Mouse (Mus musculus) inflammation-experienced regulatory T-cells (primary cell): Measurements from ENCODE around the gene Rgl2. TPM values are rescaled to one million over a fixed set of nuclear protein-coding genes. Genes with fewer than 3 reads are reported as not detected.

Experiments
- polyA plus RNA-seq, 2 experiments: library from polyadenylated mRNA; unstranded; fragments of 100-300 nt; shearing (Covaris generic); gene quantifications; one replicate each; pipeline ENCODE4 v1.2.1; 2017

The Rgl2 gene
- 100 to 1,000 TPM; 129 to 170 TPM for polyA plus RNA-seq

DNA sequence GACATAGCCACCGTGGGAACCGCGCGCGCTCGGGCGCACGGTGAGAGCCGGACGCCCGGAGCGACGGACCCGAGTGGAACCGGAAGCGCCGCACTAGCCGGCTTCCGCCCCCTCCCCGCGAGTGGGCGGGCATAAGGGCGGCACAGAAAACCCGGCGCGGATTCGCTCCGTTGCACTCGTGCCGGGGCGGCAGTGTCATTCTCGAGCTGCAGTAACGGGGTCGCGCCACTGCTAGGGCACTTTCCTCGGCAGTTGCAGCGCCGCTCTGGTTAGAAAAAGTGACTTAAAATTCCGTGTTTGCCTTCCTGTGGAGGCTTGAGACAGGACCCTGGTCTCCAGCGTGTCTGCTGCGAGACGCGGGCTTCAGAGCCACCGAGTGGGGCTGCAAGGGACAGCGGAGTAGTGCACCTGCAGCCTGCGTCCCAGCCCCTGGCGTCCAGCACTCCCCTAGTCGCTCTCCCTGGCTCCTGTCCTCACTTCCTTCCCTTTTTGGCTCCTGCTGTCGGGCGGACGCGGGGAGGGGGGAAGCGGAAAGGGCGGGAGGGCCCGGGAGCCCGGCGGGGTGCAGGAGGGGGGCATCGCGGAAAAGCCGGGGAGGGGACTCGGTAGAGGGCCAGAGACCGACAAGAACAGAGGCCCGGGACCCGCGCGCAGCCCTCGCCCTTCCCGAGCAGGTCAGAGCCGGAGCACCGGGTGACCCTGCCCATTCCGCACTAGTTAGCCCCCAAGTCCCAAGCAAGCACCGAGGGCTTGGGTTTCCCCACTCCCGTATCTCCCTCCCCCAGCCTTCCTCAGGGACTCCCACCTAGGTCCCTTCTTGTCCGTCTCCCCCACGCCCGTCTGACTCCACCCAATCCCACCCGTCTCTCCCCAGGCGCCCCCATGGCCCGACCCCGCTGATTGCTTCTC lies at the start of gene Rgl2:
TSS of gene Rgl2 (plus strand) at position 173 of the 909 bp plus-strand sequence.

DNA sequence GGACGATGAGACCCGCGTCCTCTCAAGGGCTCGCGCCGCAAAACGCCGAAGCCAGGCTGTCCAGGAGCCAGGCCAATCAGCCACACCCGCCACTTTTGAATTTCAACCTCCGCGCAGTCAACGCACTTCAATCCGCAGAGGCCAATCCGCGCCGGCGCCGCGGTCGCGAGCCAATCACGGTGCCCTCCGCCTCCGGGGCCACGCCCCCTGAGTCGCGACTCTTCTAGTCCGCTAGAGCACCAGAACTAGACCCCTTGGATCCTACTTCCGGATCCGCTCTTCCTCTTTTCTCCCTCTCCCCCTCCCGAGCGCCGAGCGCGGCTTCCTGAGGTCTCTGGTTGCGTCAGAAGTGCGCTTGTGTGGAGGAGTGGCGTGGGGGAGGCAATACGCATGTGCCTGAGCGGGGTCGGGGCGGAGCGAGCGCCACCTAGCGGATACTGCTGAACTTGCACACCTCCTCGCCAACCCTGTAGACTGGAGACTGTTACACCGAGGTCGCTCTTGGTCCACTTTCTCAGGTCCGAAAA lies 38.7 kb upstream of the Rgl2 start, which contains the start of gene Kifc1:
TSS of gene Kifc1 (minus strand) at position 129 of the 527 bp plus-strand sequence.

DNA sequence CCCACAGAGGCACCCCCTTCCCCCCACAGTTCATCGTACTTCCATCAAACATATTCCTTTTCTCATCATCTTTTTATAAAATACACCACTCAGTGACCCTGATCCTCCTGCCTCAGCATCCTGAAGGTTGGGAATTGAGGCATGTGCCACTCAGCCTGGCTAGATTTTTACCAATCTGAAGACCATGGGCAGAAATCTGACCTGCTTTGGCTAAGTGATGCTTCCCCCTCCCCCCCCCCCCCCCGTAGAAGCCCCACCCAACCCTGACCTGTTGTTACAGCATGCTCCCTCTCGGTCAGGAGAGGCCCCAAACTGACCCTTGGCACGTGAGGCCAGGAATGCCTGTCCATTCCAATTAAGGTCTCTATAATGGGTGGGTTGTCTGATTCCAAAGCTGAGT lies 24.5 kb upstream of the Rgl2 start, which contains the start of gene Platr17:
TSS of gene Platr17 (plus strand) at position 301 of the 400 bp plus-strand sequence.

GRCm38 (mm10) chr17:33909077-33909868 lies 20.1 kb upstream of the Rgl2 start, which contains the start of gene Daxx:
Gene Daxx, plus strand, starts transcription at chr17:33909414.

DNA sequence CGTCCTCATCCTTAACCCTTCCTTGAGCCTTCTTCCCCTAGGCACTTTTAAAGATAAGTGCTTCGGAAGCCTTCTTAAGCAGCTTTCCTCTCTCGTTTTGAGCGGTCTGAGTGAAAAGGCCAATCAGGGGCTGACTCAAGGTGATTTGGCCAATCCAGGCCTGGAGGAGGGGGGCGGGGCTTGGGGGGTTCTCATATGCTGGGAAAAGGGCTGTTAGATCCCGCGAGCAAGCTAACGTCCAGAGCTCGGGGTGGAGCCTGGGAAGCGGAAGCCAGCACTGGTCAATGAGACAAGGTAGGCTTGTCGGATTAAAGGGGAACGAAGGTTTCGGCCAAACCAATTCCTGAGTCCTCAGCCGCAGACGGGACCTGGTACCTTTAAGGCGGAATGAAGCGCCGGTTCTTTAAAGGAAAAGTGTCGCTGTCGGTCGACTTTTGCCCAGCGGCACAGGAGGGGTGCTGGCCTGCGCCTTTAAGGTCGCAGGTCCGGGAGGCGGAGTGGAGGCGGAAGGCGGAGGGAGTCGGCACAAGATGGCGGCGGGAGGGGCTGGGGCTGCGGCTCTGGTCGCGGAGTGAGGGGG lies 13.6 kb upstream of the Rgl2 start, which contains the start of the genes Tapbp and Zbtb22:
TSS of gene Tapbp (plus strand) at position 229 of the 580 bp plus-strand sequence.
TSS of gene Zbtb22 (plus strand) at position 234 of the 580 bp plus-strand sequence.

DNA sequence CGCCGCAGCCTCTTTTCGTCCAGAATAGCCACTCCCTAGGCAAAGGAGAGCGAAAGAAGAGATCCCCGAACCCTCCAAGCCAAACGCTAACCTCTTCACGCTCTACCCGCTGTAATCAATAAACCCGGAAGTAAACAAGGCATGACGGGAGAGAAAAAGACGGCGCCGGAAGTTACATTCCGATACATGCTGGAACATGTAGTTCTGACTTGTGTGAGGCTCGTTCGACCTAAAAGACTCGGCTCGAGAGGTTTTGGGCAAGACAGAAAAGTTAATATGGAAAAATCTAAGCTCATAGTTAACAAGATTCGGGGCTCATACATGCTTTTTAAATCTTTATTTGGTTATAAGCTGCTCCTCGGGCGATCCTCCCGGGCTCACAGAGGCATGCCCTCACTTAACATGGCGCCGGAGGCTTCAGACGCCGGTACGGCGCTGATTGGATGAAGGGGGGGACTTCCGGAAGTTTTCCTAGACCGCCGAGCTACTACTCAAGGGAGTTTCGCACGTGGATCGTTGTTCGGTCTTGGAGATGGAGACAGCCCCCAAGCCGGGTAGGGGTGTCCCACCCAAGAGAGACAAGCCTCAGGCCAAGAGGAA lies 11.0 kb downstream of the Rgl2 start, which contains the start of the genes Pfdn6 and Wdr46:
TSS of gene Pfdn6 (minus strand) at position 138 of the 600 bp plus-strand sequence.
TSS of gene Wdr46 (plus strand) at position 455 of the 600 bp plus-strand sequence.

DNA sequence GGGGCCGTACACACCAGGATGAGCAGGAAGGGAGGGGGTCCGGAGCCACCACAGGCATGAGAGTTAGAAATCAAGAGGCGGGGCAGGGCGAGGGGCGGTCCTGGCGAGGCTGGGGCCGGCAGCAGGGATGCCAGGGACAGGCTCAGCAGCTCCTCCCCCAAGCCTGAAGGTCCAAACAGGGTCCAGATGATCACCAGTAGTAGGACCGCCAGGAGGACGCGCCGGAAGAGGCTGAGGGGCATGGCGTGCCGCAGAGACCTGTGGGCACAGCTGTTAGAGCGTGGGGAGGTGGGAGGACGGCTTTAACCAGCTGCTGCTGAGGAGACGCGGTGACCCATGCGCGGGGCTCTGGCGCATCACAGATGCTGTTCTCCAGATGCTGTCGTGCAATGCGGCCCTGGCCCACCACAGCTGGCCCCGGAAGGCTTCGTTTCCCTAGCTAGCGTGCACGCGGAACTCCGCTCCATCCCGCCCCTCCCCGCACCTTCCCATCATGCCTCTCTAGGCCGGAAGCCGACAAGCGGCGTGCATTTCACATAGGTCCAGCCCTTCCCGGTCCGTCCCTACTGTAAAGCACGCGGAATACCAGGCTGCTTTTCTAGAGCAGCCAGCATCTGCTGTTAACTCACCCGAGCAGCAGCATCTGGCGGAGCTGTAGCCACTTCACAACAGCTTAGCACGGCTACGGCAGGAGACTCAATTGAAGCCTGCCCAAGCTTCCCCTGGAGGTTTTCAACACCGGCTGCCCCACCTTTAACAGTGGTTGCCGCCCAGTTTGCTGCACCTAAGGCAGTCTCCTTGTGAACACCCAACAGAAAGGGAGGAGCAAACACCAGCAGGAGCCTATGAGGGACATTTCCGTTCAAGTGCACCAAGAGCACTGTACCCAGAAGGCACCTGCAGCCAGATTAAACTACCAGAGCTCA lies 21.9 kb downstream of the Rgl2 start, which contains the start of gene B3galt4:
TSS of gene B3galt4 (minus strand) at position 468 of the 926 bp plus-strand sequence.

DNA sequence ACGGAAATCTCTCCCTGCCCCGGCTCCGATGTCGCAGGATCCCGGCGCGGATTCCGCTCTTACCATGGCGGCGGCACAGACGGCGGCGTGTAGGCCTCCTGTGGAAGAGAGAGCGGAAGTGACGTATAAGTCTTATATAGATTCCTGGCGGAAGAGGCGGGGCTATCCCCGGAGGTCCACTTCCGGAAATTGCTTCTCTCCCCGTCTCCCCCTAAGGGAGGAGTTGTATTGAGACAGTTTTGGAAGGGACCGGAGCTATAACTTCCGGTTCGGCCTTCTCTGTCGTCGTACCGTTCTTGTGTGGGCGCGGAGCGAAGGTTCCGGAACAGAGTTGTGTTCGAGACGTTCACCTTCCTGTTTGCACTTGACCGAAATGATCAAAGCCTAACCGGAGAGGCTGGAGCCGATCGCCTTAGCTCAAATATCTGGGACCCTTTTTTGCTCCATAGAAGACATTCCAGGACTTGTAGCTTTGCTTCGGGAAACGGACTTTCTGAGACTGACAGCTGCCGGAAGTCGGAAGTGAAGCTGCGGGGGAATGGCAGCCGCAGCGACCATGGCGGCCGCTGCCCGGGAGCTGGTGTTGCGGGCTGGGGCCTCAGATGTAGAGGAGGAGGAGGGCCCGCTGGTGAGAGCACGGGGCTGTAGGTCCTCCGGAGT lies 26.3 kb downstream of the Rgl2 start, which contains the start of the genes Vps52 and Rps18:
TSS of gene Vps52 (plus strand) at position 258 of the 660 bp plus-strand sequence.
TSS of gene Rps18 (minus strand) at position 447 of the 660 bp plus-strand sequence.

Other genes starting within 250 kb of the Rgl2 start
- gene Hnrnpm, start 242.7 kb upstream of the Rgl2 start, polyA plus RNA-seq: 100 to 1,000 TPM; 337 to 341 TPM
- 100 to 1,000 TPM in 1 of 2 experiments, 10 to 100 TPM in 1; 96.3 to 115 TPM for gene March2, start 210.9 kb upstream of the Rgl2 start, polyA plus RNA-seq
- 100 to 1,000 TPM; 270 to 275 TPM for gene Rab11b, start 169.0 kb upstream of the Rgl2 start, polyA plus RNA-seq
- gene Angptl4, start 147.7 kb upstream of the Rgl2 start, polyA plus RNA-seq: 1 to 10 TPM; 3.2 to 7.7 TPM
- 10 to 100 TPM in 1 of 2 experiments, 1 to 10 TPM in 1; 6.9 to 16.4 TPM for gene Kank3, start 119.0 kb upstream of the Rgl2 start, polyA plus RNA-seq
- gene Rps28, start 105.0 kb upstream of the Rgl2 start, polyA plus RNA-seq: 100 to 1,000 TPM; 768 to 791 TPM
- 100 to 1,000 TPM; 295 to 298 TPM for gene Ndufa7, start 105.0 kb upstream of the Rgl2 start, polyA plus RNA-seq
- gene Cd320, start 86.5 kb upstream of the Rgl2 start, polyA plus RNA-seq: 10 to 100 TPM; 12.7 to 26.5 TPM
- gene Gm7029, start 55.7 kb upstream of the Rgl2 start, polyA plus RNA-seq: not detected
- gene Kifc1, start 38.9 kb upstream of the Rgl2 start, polyA plus RNA-seq: 1 to 10 TPM; 5.4 to 5.9 TPM
- 1 to 10 TPM; 2.7 to 8.0 TPM for gene Platr17, start 24.4 kb upstream of the Rgl2 start, polyA plus RNA-seq
- gene Daxx, start 20.1 kb upstream of the Rgl2 start, polyA plus RNA-seq: 100 to 1,000 TPM in 1 of 2 experiments, 10 to 100 TPM in 1; 88.4 to 128 TPM
- gene Tapbp, start 13.6 kb upstream of the Rgl2 start, polyA plus RNA-seq: 100 to 1,000 TPM; 609 to 631 TPM
- gene Zbtb22, start 13.6 kb upstream of the Rgl2 start, polyA plus RNA-seq: 10 to 100 TPM; 19.7 to 30.0 TPM
- gene Pfdn6, start 10.8 kb downstream of the Rgl2 start, polyA plus RNA-seq: 100 to 1,000 TPM; 132 to 142 TPM
- 10 to 100 TPM; 59.2 to 75.0 TPM for gene Wdr46, start 11.1 kb downstream of the Rgl2 start, polyA plus RNA-seq
- gene B3galt4, start 21.9 kb downstream of the Rgl2 start, polyA plus RNA-seq: 10 to 100 TPM; 21.9 to 44.0 TPM
- 10 to 100 TPM; 69.7 to 81.8 TPM for gene Vps52, start 26.3 kb downstream of the Rgl2 start, polyA plus RNA-seq
- gene Rps18, start 26.5 kb downstream of the Rgl2 start, polyA plus RNA-seq: 1,000 to 10,000 TPM; 1,990 to 2,168 TPM
- gene H2-K1, start 70.8 kb downstream of the Rgl2 start, polyA plus RNA-seq: over 10,000 TPM; 12,130 to 12,778 TPM
- 10 to 100 TPM; 35.6 to 38.2 TPM for gene Ring1, start 95.1 kb downstream of the Rgl2 start, polyA plus RNA-seq
- 100 to 1,000 TPM; 289 to 375 TPM for gene H2-Ke6, start 98.5 kb downstream of the Rgl2 start, polyA plus RNA-seq
- 100 to 1,000 TPM in 1 of 2 experiments, 10 to 100 TPM in 1; 96.5 to 149 TPM for gene Slc39a7, start 102.1 kb downstream of the Rgl2 start, polyA plus RNA-seq
- gene Rxrb, start 102.3 kb downstream of the Rgl2 start, polyA plus RNA-seq: 10 to 100 TPM; 66.1 to 98.3 TPM
- gene Col11a2, start 109.9 kb downstream of the Rgl2 start, polyA plus RNA-seq: 1 to 10 TPM in 1 of 2 experiments, under 1 TPM in 1; 0.72 to 3.2 TPM
- 10 to 100 TPM; 31.7 to 45.1 TPM for gene H2-Oa, start 162.8 kb downstream of the Rgl2 start, polyA plus RNA-seq
- 100 to 1,000 TPM in 1 of 2 experiments, 10 to 100 TPM in 1; 99.4 to 105 TPM for gene H2-DMa, start 190.0 kb downstream of the Rgl2 start, polyA plus RNA-seq
- 100 to 1,000 TPM; 199 to 255 TPM for gene Brd2, start 193.1 kb downstream of the Rgl2 start, polyA plus RNA-seq
- 10 to 100 TPM; 11.6 to 22.4 TPM for gene H2-DMb2, start 213.8 kb downstream of the Rgl2 start, polyA plus RNA-seq
- gene H2-DMb1, start 223.5 kb downstream of the Rgl2 start, polyA plus RNA-seq: 10 to 100 TPM in 1 of 2 experiments, 1 to 10 TPM in 1; 2.8 to 12.1 TPM